Mouse (Mus musculus) naive thymus-derived CD4-positive, alpha-beta T cell, adult 2 months (primary cell): ENCODE measurements around the gene Erc1.
"Not testable (repeated sequence)": the region's sequence is repeated elsewhere in the genome, so short reads cannot be mapped to it uniquely, and the experiment has no call there.

Experiments
- DNase-seq: peaks from one replicate; pipeline ENCODE4 v3.0.0-alpha.2; 2011; ENCODE audit warnings: low read depth

Gene Erc1

GRCm38 (mm10) chr6:119848034-119848695 lies at the start of gene Erc1:
Gene Erc1 (minus strand): TSS chr6:119848167.
- peak; percentile 87 for DNase-seq

- DNase-seq, result no peak
These were observed 44.7 kb upstream of the Erc1 start for GRCm38 (mm10) chr6:119892711-119893110.

GRCm38 (mm10) chr6:119883151-119883550 lies 35.2 kb upstream of the Erc1 start:
- DNase-seq, result no peak

GRCm38 (mm10) chr6:119864341-119865034 lies 16.5 kb upstream of the Erc1 start:
- DNase-seq, result no peak

- DNase-seq, result no peak
These were observed 13.6 kb upstream of the Erc1 start for GRCm38 (mm10) chr6:119861519-119861918.

GRCm38 (mm10) chr6:119860236-119860635 lies 12.3 kb upstream of the Erc1 start:
- DNase-seq, result no peak

- DNase-seq, result no peak
These were observed 7.5 kb upstream of the Erc1 start for GRCm38 (mm10) chr6:119855471-119855870.

- DNase-seq, result no peak
These were observed 6.2 kb upstream of the Erc1 start for GRCm38 (mm10) chr6:119854156-119854555.

- DNase-seq, result no peak
These were observed 1.9 kb upstream of the Erc1 start for GRCm38 (mm10) chr6:119849858-119850257.

- peak; percentile 10 for DNase-seq
These were observed 1.4 kb upstream of the Erc1 start for GRCm38 (mm10) chr6:119849348-119849709.

GRCm38 (mm10) chr6:119848696-119849347 lies 855 bp upstream of the Erc1 start:
- DNase-seq, result peak; percentile 8

GRCm38 (mm10) chr6:119847518-119848033 lies 391 bp downstream of the Erc1 start:
- DNase-seq, result no peak

- no peak for DNase-seq
These were observed 1.0 kb downstream of the Erc1 start for GRCm38 (mm10) chr6:119846751-119847517.

- DNase-seq, result no peak
These were observed 18.0 kb downstream of the Erc1 start for GRCm38 (mm10) chr6:119829951-119830350.

- DNase-seq, result no peak
These were observed 19.8 kb downstream of the Erc1 start for GRCm38 (mm10) chr6:119828165-119828564.

- no peak for DNase-seq
These were observed 21.3 kb downstream of the Erc1 start for GRCm38 (mm10) chr6:119826701-119827100.

- no peak for DNase-seq
These were observed 25.8 kb downstream of the Erc1 start for GRCm38 (mm10) chr6:119822216-119822615.

GRCm38 (mm10) chr6:119821158-119821557 lies 26.8 kb downstream of the Erc1 start:
- DNase-seq, result no peak

GRCm38 (mm10) chr6:119818541-119818940 lies 29.4 kb downstream of the Erc1 start:
- DNase-seq, result no peak

GRCm38 (mm10) chr6:119815426-119815825 lies 32.5 kb downstream of the Erc1 start:
- no peak for DNase-seq

GRCm38 (mm10) chr6:119813055-119813454 lies 34.9 kb downstream of the Erc1 start:
- not testable (repeated sequence) for DNase-seq
